Mouse (Mus musculus) CH12F3 (cell line): Measurements from ENCODE around the gene Lonrf2.

Experiments used
- in situ Hi-C: fragments of 300-500 bp; cut with MboI; formaldehyde crosslinking; loops from 2 replicates; pipeline ENCODE4 v1.14.3; 2020; ENCODE audit warnings: low sequenced_read_pairs

Gene Lonrf2

GRCm38 (mm10) chr1:38775713-38776112 lies 60.8 kb downstream of the Lonrf2 start:
- in situ Hi-C loops: no loop called here

- in situ Hi-C loops: loop anchor here (25.0 kb wide), 1 partner anchor 383 kb away; no protein-coding TSS in a partner anchor
These were observed 65.8 kb downstream of the Lonrf2 start for GRCm38 (mm10) chr1:38770676-38771075.

GRCm38 (mm10) chr1:38769920-38770319 lies 66.6 kb downstream of the Lonrf2 start:
- in situ Hi-C loops: loop anchor here (25.0 kb wide), 1 partner anchor 383 kb away; no protein-coding TSS in a partner anchor

GRCm38 (mm10) chr1:38767812-38768211 lies 68.7 kb downstream of the Lonrf2 start:
- in situ Hi-C loops: loop anchor here (25.0 kb wide), 1 partner anchor 381 kb away; no protein-coding TSS in a partner anchor

GRCm38 (mm10) chr1:38766661-38767572 lies 69.6 kb downstream of the Lonrf2 start:
- in situ Hi-C loops: loop anchor here (25.0 kb wide), 1 partner anchor 380 kb away; no protein-coding TSS in a partner anchor

GRCm38 (mm10) chr1:38766254-38766653 lies 70.3 kb downstream of the Lonrf2 start:
- in situ Hi-C loops: loop anchor here (25.0 kb wide), 1 partner anchor 379 kb away; no protein-coding TSS in a partner anchor

GRCm38 (mm10) chr1:38763960-38764613 lies 72.4 kb downstream of the Lonrf2 start:
- in situ Hi-C loops: loop anchor here (25.0 kb wide), 1 partner anchor 377 kb away; no protein-coding TSS in a partner anchor

GRCm38 (mm10) chr1:38760424-38760823 lies 76.1 kb downstream of the Lonrf2 start:
- in situ Hi-C loops: loop anchor here (25.0 kb wide), 1 partner anchor 373 kb away; no protein-coding TSS in a partner anchor

- in situ Hi-C loops: loop anchor here (25.0 kb wide), 1 partner anchor 371 kb away; no protein-coding TSS in a partner anchor
These were observed 78.6 kb downstream of the Lonrf2 start for GRCm38 (mm10) chr1:38757791-38758403.

- in situ Hi-C loops: no loop called here
These were observed 92.6 kb downstream of the Lonrf2 start for GRCm38 (mm10) chr1:38743863-38744262.
